Mouse (Mus musculus) heart, embryonic 16.5 days (tissue): ENCODE results near the gene Gm13277. TPM values are rescaled to one million over a fixed set of nuclear protein-coding genes. Genes with fewer than 3 reads are reported as not detected.
"Not testable (repeated sequence)": the region's sequence is repeated elsewhere in the genome, so short reads cannot be mapped to it uniquely, and the experiment has no call there.

Experiments used
- ATAC-seq: fragments of 200-750 bp; cut with Nextera tagmentation; replicated peaks from 2 replicates; pipeline ENCODE4 v1.8.0; 2017; ENCODE audit warnings: moderate number of reproducible peaks; ENCODE audit not compliant: insufficient read depth, low FRiP score; ENCODE audit errors: extremely low read depth
- H3K27ac ChIP-seq: fragments of 300-500 bp; sonication (generic); 2 replicates; pipeline ENCODE4 v1.5.1; 2014; ENCODE audit warnings: mild to moderate bottlenecking, low read length, control low read depth, moderate library complexity
- H3K27me3 ChIP-seq: fragments of 300-500 bp; sonication (generic); 2 replicates; pipeline ENCODE4 v1.6.1; 2014; ENCODE audit warnings: low read length, mixed read lengths; ENCODE audit not compliant: control insufficient read depth, insufficient read depth
- H3K36me3 ChIP-seq: fragments of 300-500 bp; sonication (generic); 2 replicates; pipeline ENCODE4 v1.6.1; 2014; ENCODE audit not compliant: control insufficient read depth, insufficient read depth
- H3K4me1 ChIP-seq: fragments of 300-500 bp; sonication (generic); 2 replicates; pipeline ENCODE4 v1.6.1; 2014; ENCODE audit warnings: low read length, mixed read lengths; ENCODE audit not compliant: control insufficient read depth, insufficient read depth
- H3K4me2 ChIP-seq: fragments of 300-500 bp; sonication (generic); 2 replicates; pipeline ENCODE4 v1.6.1; 2014; ENCODE audit warnings: low read depth, mild to moderate bottlenecking, control low read depth, low read length
- H3K4me3 ChIP-seq: fragments of 300-500 bp; sonication (generic); 2 replicates; pipeline ENCODE4 v1.5.1; 2014; ENCODE audit warnings: mild to moderate bottlenecking, control low read depth, low read length
- H3K9ac ChIP-seq: fragments of 300-500 bp; sonication (generic); 2 replicates; pipeline ENCODE4 v1.6.1; 2014; ENCODE audit warnings: low read length, control low read depth
- H3K9me3 ChIP-seq: fragments of 300-500 bp; sonication (generic); replicated peaks from 2 replicates; pipeline ENCODE4 v1.6.1; 2016; ENCODE audit warnings: low read length; ENCODE audit not compliant: control insufficient read depth
- WGBS: fragments of 180-500 bp; shearing (Covaris S2); extraction: QIAGEN DNeasy Blood & Tissue Kit; methylation state at CpG from one replicate; pipeline ENCODE4 v1.1.7; 2014; 5-methylcytosine and 5-hydroxymethylcytosine counted together
- polyA plus RNA-seq: library from polyadenylated mRNA; unstranded; fragments of >200 nt; fragmentation: Nextera tagmentation; extraction: Ambion mirVana; gene quantifications from 2 replicates; pipeline ENCODE4 v1.2.1, GENCODE M21; 2015

Gm13277 gene
- polyA plus RNA-seq, 1 experiment from 2014 or later, result not detected

- H3K36me3 ChIP-seq, ATAC-seq, H3K4me2 ChIP-seq, H3K4me1 ChIP-seq, H3K9me3 ChIP-seq, H3K9ac ChIP-seq, H3K27ac ChIP-seq, H3K4me3 ChIP-seq, H3K27me3 ChIP-seq: not testable (repeated sequence)
- WGBS, result no CpG with 5 or more reads among the region's 29 CpGs
These were observed 8.9 kb upstream of the Gm13277 start, which contains the start of gene Gm13272 for GRCm38 (mm10) chr4:88779550-88779949. Gene Gm13272, plus strand, starts transcription at chr4:88779850.

GRCm38 (mm10) chr4:88780320-88780719 lies 8.1 kb upstream of the Gm13277 start:
- not testable (repeated sequence) for H3K4me3 ChIP-seq, H3K27me3 ChIP-seq, H3K9ac ChIP-seq, H3K4me1 ChIP-seq, H3K36me3 ChIP-seq, H3K9me3 ChIP-seq, ATAC-seq, H3K4me2 ChIP-seq, H3K27ac ChIP-seq
- WGBS, result 41% methylated on average over 15 of the region's 18 CpGs

GRCm38 (mm10) chr4:88781831-88782230 lies 6.6 kb upstream of the Gm13277 start, which contains the start of gene Ifnz:
Gene Ifnz, plus strand, starts transcription at chr4:88782131.
- not testable (repeated sequence) for H3K9me3 ChIP-seq, H3K36me3 ChIP-seq, H3K4me1 ChIP-seq, H3K27me3 ChIP-seq, ATAC-seq
- Histone ChIP-seq H3K9ac (peak within 1 kb of the TSS; percentile 43; the same call in 1 of the 2 replicates), H3K27ac (peak within 1 kb of the TSS; percentile 62), H3K4me2 (peak within 1 kb of the TSS; percentile 47), H3K4me3 (peak within 1 kb of the TSS; percentile 33)
- 20% methylated on average over 3 of the region's 7 CpGs for WGBS

GRCm38 (mm10) chr4:88782335-88782734 lies 6.1 kb upstream of the Gm13277 start:
- not testable (repeated sequence) for ATAC-seq, H3K27me3 ChIP-seq, H3K36me3 ChIP-seq, H3K4me1 ChIP-seq, H3K9me3 ChIP-seq
- 0% methylated on average over 12 of the region's 31 CpGs for WGBS
- Histone ChIP-seq H3K4me2 (peak overlapping the region; percentile 47), H3K4me3 (peak overlapping the region; percentile 33), H3K9ac (peak overlapping the region; percentile 43; the same call in 1 of the 2 replicates), H3K27ac (peak overlapping the region; percentile 62)

GRCm38 (mm10) chr4:88785409-88785808 lies 3.0 kb upstream of the Gm13277 start, which contains the start of gene Gm13276:
Gene Gm13276, plus strand, starts transcription at chr4:88785709.
- not testable (repeated sequence) for H3K9ac ChIP-seq, H3K4me1 ChIP-seq, H3K4me2 ChIP-seq, ATAC-seq, H3K27me3 ChIP-seq, H3K9me3 ChIP-seq, H3K36me3 ChIP-seq, H3K4me3 ChIP-seq, H3K27ac ChIP-seq
- WGBS, result no CpG with 5 or more reads among the region's 27 CpGs

GRCm38 (mm10) chr4:88791250-88791649 lies 2.8 kb downstream of the Gm13277 start, which contains the start of gene Gm13278:
Gene Gm13278, plus strand, starts transcription at chr4:88791550.
- H3K4me1 ChIP-seq, H3K9ac ChIP-seq, H3K27ac ChIP-seq, H3K4me3 ChIP-seq, H3K4me2 ChIP-seq, H3K36me3 ChIP-seq, H3K27me3 ChIP-seq, H3K9me3 ChIP-seq, ATAC-seq: not testable (repeated sequence)
- no CpG with 5 or more reads among the region's 28 CpGs for WGBS

- not testable (repeated sequence) for H3K36me3 ChIP-seq, H3K4me3 ChIP-seq, ATAC-seq, H3K9me3 ChIP-seq, H3K27ac ChIP-seq, H3K9ac ChIP-seq, H3K4me2 ChIP-seq, H3K4me1 ChIP-seq, H3K27me3 ChIP-seq
- WGBS, result 0% methylated on average over 10 of the region's 52 CpGs
These were observed 5.7 kb downstream of the Gm13277 start, which contains the start of gene Gm13275 for GRCm38 (mm10) chr4:88793936-88794675. Gene Gm13275, plus strand, starts transcription at chr4:88794487.

GRCm38 (mm10) chr4:88797097-88797496 lies 8.7 kb downstream of the Gm13277 start, which contains the start of gene Gm13279:
Gene Gm13279, plus strand, starts transcription at chr4:88797397.
- not testable (repeated sequence) for H3K4me2 ChIP-seq, H3K27me3 ChIP-seq, ATAC-seq, H3K36me3 ChIP-seq, H3K4me3 ChIP-seq, H3K9me3 ChIP-seq, H3K4me1 ChIP-seq, H3K27ac ChIP-seq, H3K9ac ChIP-seq
- WGBS, result no CpG with 5 or more reads among the region's 28 CpGs

- H3K27me3 ChIP-seq, result not testable (repeated sequence)
These were observed 10.9 kb downstream of the Gm13277 start, which contains the start of gene Gm13285 for GRCm38 (mm10) chr4:88799365-88799764. Gene Gm13285, plus strand, starts transcription at chr4:88799665.

More at GRCm38 (mm10) chr4:88799365-88799764, 10.9 kb downstream of the Gm13277 start, which contains the start of gene Gm13285:
- H3K4me1 ChIP-seq, H3K4me2 ChIP-seq, H3K4me3 ChIP-seq, H3K27ac ChIP-seq, H3K9me3 ChIP-seq, H3K9ac ChIP-seq, ATAC-seq, H3K36me3 ChIP-seq: not testable (repeated sequence)
- 8% methylated on average over 5 of the region's 7 CpGs for WGBS
